In genomic region chr1:175389250-175389649, GRCm38 (mm10) we compare ENCODE assay signal across 15 mouse cellular contexts.
"Had no signal": no experiment of that assay in that cellular context is flagged by ENCODE, and none has a peak within 500 bp of the region (broad histone marks: within the 10 kb centered on the region; RNA-seq: fewer than 3 reads in every experiment).

No protein-coding gene starts in this region.

- H3K9ac ChIP-seq: lung, embryonic 14.5 days; midbrain, embryonic 12.5 days; neural tube, embryonic 12.5 days; stomach, embryonic 15.5 days had no signal

- H3K27me3 ChIP-seq: midbrain, embryonic 12.5 days; neural tube, embryonic 12.5 days; stomach, embryonic 15.5 days had no signal

- DNase-seq: lung, adult 18-20 months; lung, embryonic 14.5 days; lung, postnatal 10 days; lung, postnatal 4 days; midbrain, embryonic 14.5 days; right cerebral cortex, postnatal 14 days; thymus, adult 18-20 months; thymus, postnatal 14 days; thymus, postnatal 36 days had no signal

- H3K9me3 ChIP-seq: midbrain, embryonic 10.5 days; midbrain, embryonic 12.5 days; neural tube, embryonic 12.5 days; stomach, embryonic 15.5 days had no signal

- H3K27ac ChIP-seq: midbrain, embryonic 10.5 days; midbrain, embryonic 12.5 days; neural tube, embryonic 12.5 days; stomach, embryonic 15.5 days; stomach, postnatal 0 days had no signal

- H3K4me2 ChIP-seq: lung, embryonic 14.5 days; midbrain, embryonic 12.5 days; neural tube, embryonic 12.5 days; stomach, embryonic 15.5 days had no signal

- ATAC-seq: midbrain, embryonic 16.5 days had no signal

- H3K4me3 ChIP-seq: midbrain, embryonic 10.5 days; midbrain, embryonic 12.5 days; neural tube, embryonic 12.5 days; stomach, embryonic 15.5 days had no signal

- H3K4me1 ChIP-seq: stomach, embryonic 15.5 days had no signal

- H3K36me3 ChIP-seq: midbrain, embryonic 10.5 days; midbrain, embryonic 12.5 days; neural tube, embryonic 12.5 days; stomach, embryonic 15.5 days had no signal
